Mouse (Mus musculus): ENCODE measurements at regions not wholly inside any gene's neighbourhood (a gene's known extent, or its start where the extent isn't known, plus 50 kb on each side); places are given as distances from the start of the nearest gene placed in this dataset.
A peak's percentile ranks its signal among the peaks of the same experiment; 100 is the strongest.

- DNase-seq: peak; percentile 21 to 57
Measured at GRCm38 (mm10) chr6:17400147-17400546, 63.5 kb upstream of the Met start.

GRCm38 (mm10) chr6:17408094-17408493 lies 55.5 kb upstream of the Met start:
- DNase-seq: no peak

- no peak for DNase-seq
Measured at GRCm38 (mm10) chr6:17409703-17410408, 53.7 kb upstream of the Met start.

DNA sequence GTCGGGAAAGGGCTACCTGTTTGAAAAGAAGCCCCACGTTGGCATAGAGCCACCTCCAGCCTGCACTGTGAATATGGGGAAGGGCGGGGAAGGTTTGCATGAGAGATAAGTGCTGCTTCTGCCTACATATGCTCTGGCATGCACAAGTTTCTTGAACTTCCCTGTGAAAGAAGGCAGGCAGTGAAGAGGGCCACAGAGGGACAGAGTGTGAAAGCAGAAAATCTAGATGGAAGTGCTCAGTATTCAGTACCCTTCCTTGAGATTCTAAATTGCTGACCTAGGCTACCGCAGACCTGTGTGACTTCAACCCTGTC lies 53.2 kb upstream of the Met start:
- DNase-seq: no peak
